Mouse (Mus musculus): ENCODE data around the gene Htr6. TPM values are rescaled to one million over a fixed set of nuclear protein-coding genes. Genes with fewer than 3 reads are reported as not detected.

The Htr6 gene
- total RNA-seq, 1 experiment from 2014 or later = not detected

DNA sequence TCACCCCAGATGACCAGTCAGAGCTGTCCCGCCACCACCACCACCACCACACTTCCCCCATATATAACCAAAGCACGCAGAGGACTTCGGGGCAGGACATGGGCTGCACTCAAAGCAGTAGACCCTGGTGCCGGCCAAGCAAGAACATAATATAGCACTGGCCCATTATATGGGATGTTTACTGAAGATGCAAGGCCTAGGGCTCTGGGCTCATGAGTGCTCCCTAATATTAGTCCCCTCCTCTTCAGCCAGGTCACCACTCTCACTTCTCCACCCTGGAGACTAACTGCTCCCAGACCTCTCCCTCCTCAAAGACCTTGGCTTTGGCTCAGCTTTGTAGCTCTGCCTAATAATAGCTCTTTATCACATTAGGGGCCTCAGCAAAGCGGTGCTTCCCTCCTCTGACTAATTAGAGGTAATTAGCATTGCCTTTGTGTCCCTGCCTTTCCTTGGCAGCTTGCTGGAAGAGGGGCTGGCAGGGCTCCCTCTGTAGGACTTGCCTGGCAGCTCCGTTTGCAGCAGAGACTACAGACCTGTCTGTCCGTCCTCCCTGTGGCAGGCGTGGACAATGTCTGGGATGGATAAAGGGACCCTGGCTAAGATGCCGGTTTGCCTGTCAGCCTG is 21.0 kb downstream of the Htr6 start:
- ATAC-seq (ENCODE audit: extremely low read depth, insufficient number of reproducible peaks, low FRiP score, poor library complexity, severe bottlenecking) = no peak

GRCm38 (mm10) chr4:139053391-139053790 is 22.0 kb downstream of the Htr6 start:
- ATAC-seq (ENCODE audit: extremely low read depth, insufficient number of reproducible peaks, low FRiP score, poor library complexity, severe bottlenecking) = no peak

GRCm38 (mm10) chr4:139052796-139053195 is 22.6 kb downstream of the Htr6 start:
- no peak for ATAC-seq (ENCODE audit: extremely low read depth, insufficient number of reproducible peaks, low FRiP score, poor library complexity, severe bottlenecking)

DNA sequence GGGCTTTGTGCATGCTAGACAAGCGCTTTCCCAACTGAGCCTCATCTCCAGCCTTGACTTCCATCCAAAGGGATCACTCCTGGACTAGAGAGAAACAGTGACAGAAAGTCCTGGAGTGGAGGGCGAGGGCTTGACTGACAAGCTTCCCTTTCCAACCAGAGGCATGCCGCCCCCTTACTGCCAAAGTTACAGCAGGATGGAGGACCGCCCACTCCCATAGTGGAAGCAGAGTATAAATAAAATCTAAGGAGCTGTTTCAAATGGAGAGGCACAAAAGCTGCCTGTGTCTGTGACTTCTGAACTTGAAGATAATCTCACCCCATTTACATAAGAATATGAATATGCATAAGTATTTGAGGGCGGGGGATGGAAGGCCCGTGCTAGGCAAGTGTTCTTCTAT is 26.9 kb downstream of the Htr6 start:
- ATAC-seq (ENCODE audit: extremely low read depth, insufficient number of reproducible peaks, low FRiP score, poor library complexity, severe bottlenecking) = no peak

DNA sequence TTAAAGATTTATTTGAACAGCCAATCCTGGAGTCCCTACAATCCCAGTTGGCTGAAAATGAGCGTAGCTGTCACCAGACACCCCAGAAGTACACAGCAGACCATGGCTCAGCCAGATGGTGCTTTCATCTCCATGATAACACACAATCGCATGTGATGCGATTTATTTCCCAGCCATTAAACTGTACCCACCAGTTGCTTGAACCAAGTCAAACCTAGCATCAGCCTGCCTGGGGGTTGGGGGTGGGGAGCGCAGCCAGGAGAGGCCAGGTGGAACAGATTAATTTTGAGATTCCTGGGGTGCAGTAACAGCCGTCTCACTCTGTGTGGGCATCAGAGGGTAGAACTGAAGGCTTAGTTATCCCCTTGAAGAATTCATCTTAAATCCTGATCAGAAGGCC is 29.0 kb downstream of the Htr6 start:
- ATAC-seq (ENCODE audit: extremely low read depth, insufficient number of reproducible peaks, low FRiP score, poor library complexity, severe bottlenecking) = no peak

GRCm38 (mm10) chr4:139044566-139044965 is 30.8 kb downstream of the Htr6 start:
- ATAC-seq (ENCODE audit: extremely low read depth, insufficient number of reproducible peaks, low FRiP score, poor library complexity, severe bottlenecking) = no peak

- ATAC-seq (ENCODE audit: extremely low read depth, insufficient number of reproducible peaks, low FRiP score, poor library complexity, severe bottlenecking) = no peak
Observed at GRCm38 (mm10) chr4:139043600-139043999, 31.8 kb downstream of the Htr6 start.

DNA sequence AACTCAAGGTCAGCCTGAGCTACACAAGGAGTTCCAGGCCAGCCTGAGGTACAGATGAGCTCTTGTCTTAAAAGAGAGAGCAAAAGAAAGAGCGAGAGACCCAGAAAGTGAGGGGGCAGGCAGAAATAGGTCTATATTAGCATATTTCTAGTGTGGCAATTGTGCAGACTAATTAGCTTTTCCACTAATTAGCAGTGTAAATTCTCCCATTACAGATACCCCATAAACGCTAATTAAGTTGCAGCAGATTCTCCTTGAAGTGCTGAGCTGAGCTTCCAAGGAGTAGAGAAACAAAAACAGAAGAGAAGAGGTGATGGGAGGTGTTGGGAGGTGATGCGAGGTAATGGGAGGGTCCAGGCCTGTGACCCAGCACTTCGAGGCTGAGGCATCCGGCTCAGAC is 32.8 kb downstream of the Htr6 start:
- ATAC-seq (ENCODE audit: extremely low read depth, insufficient number of reproducible peaks, low FRiP score, poor library complexity, severe bottlenecking) = no peak

- ATAC-seq (ENCODE audit: extremely low read depth, insufficient number of reproducible peaks, low FRiP score, poor library complexity, severe bottlenecking) = no peak
Observed at GRCm38 (mm10) chr4:139040084-139040839, 35.1 kb downstream of the Htr6 start.

DNA sequence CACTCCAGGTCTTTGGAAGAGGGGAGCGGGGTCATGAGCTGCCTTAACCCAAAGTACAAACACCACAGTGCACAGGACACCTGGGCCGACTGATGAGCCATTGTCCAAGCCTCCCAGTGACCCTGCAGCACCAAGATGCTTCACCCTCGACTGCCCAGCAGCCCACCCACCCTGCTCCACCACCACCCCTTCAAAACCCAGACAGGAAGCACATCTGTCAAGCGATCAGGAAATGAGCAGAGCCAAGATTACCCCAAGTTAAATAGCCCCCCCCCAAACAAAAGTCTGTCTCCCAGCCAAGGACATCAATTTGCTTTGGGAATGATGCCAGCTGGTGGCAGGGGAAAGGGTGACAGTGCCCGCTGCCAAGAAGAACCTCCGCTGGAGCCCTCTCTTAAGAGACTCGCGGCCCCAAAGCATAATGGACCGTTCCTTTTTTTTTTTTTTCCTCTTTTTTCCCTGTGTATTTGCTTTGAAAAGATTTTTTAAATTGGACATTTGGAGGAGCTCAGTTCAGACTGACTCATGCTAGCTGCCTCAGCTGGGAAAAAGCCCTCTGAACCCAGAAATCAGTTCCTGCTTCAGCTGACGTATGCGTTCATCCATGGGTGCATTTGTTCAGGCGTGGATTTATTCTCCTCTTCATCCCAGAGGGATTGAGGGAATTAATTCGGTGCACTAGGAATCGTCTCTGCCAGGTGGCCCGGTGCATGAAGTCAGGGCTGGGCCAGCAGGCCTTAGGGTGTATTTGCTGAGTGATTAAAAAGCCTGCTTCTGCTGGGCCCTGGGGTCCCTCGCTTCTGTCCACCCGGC is 37.4 kb downstream of the Htr6 start:
- ATAC-seq (ENCODE audit: extremely low read depth, insufficient number of reproducible peaks, low FRiP score, poor library complexity, severe bottlenecking) = no peak

DNA sequence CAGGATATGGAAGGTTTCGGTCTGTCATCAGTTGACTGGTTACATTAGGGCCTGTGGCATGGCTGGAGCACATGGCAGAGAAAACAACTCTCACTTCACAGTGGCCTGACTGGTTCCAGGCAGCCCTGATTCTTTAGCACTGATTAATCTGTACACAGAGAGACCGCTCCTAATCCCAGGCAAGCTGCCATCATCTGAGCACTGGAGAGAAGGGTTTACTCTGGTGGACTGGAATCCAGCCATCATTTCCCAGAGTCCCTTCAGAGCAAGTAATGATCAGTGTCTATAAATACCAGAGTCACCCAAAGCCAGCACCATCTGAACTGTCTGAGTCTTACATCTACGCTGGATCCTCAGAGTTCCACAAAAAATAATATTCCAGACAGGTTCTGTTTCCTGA is 39.6 kb downstream of the Htr6 start:
- ATAC-seq (ENCODE audit: extremely low read depth, insufficient number of reproducible peaks, low FRiP score, poor library complexity, severe bottlenecking) = no peak

- ATAC-seq (ENCODE audit: extremely low read depth, insufficient number of reproducible peaks, low FRiP score, poor library complexity, severe bottlenecking) = no peak
Observed at GRCm38 (mm10) chr4:139034942-139035341, 40.4 kb downstream of the Htr6 start.

GRCm38 (mm10) chr4:139034540-139034939 is 40.8 kb downstream of the Htr6 start:
- ATAC-seq (ENCODE audit: extremely low read depth, insufficient number of reproducible peaks, low FRiP score, poor library complexity, severe bottlenecking) = no peak

DNA sequence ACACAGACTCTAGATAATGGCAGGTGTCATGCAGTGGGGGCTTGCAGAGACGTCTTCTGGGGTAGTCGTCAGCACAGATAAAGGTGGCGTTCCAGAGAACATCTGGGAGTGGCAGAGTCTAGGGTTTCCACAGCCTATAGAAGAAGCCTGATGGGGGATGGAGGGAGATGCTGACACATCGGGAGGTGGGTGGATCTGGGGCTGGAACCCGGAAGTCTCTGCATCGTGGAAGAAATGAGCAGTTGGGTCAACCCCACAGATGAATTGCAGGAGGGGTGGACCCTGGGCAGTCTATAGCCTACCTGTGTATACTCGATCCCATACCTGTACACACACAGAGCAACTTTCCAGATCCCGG is 41.4 kb downstream of the Htr6 start:
- ATAC-seq (ENCODE audit: extremely low read depth, insufficient number of reproducible peaks, low FRiP score, poor library complexity, severe bottlenecking) = no peak

DNA sequence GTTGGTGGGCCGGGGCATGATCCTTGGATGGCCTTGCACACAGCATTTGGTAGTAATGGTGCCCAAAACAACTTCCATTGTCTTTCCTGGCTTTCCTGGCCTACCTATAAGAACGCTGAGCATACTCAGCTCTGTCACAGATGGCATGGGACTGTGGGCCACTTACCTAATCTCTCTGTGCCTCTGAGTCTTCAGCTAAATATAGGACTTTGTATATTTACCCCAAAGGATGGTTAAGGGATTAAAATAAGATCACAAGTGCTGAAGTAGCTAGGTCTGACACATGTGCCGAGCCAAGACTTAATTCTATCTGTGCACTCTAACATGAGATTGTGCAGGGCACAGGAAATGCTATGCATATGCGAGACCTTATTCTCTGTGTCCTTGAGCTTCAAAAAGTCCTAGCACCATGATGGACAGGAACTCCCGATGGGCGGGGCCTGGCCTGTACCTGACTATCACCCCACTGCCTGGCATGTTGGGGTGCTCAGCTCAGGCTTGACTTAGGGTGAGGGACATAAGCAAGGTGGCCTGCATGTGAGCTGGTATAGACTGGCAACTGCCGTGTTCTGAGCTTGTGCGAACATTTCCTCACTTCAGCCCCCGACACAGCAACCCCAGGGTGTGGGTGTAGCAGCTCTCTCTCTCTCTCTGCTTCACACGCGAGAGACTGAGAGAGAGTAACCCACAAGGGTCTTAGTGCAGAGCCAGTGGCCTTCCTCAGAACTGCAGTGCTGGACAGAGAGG is 41.9 kb downstream of the Htr6 start:
- ATAC-seq (ENCODE audit: extremely low read depth, insufficient number of reproducible peaks, low FRiP score, poor library complexity, severe bottlenecking) = no peak

DNA sequence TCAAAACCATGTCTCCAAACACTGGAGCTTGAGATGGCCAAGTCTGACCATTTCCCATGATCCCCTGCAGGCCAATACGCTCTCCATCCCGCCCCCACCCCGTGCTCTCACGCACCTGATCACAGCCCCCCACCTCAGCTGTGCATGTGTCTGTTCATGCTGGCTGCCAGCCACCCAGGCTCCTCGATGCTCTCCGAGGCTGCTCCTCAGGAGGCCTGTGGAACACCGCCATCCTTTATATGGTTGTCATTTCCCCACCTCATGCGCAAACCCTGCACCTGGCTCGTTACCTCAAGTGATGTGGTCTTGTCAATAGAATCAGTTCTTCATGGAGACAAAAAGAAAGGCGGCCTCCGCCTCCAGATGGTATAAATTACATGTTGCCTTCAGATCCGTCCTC is 42.8 kb downstream of the Htr6 start:
- ATAC-seq (ENCODE audit: extremely low read depth, insufficient number of reproducible peaks, low FRiP score, poor library complexity, severe bottlenecking) = no peak

DNA sequence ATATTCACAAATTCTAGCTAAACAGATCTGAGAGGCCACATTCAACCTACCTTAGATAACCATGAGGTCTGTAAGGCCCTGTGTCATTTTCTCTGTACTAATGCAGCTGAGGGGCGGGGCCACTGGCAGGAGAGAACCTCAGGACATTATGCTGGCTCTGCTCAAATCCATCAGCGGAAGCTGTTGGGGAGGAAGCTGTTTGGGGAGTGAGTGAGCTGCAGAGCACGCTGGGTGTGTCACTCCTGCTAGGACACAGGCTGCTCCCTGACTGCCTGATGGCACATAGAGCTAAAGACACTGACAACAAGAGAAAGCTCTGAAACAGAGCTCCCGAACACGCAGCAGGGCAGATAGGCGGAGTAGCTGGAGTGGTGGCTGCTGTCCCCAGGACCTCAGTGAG is 44.7 kb downstream of the Htr6 start:
- ATAC-seq (ENCODE audit: extremely low read depth, insufficient number of reproducible peaks, low FRiP score, poor library complexity, severe bottlenecking) = no peak

GRCm38 (mm10) chr4:139024379-139024778 is 51.0 kb downstream of the Htr6 start:
- no peak for ATAC-seq (ENCODE audit: extremely low read depth, insufficient number of reproducible peaks, low FRiP score, poor library complexity, severe bottlenecking)

DNA sequence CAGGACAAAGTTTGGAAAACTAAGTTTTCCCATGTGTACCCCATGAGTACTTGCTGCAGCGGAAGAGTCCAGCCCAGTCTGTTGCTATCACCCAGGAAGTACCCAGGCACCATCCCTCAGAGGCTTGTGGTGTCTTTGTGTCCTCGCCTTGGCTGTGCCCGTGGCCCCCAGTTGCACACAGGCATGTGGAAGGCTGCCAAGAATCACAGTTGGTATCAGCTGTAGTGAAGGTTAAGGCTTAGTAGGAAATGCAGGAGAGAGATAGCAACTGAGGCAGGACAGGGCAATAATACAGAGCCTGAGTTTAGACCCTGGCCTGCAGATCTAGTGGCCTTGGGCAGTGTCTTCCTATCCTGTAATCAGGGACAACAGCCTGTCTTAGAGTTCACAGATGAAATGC is 55.0 kb downstream of the Htr6 start:
- ATAC-seq (ENCODE audit: extremely low read depth, insufficient number of reproducible peaks, low FRiP score, poor library complexity, severe bottlenecking) = no peak
